Mouse (Mus musculus) ES-Bruce4 (cell line): ENCODE results near the gene Rhob.
"Not testable (repeated sequence)": the region's sequence is repeated elsewhere in the genome, so short reads cannot be mapped to it uniquely, and the experiment has no call there.

Source experiments
- CTCF ChIP-seq: IDR thresholded peaks from one replicate; pipeline ENCODE4 v1.8.1; 2011; ENCODE audit warnings: low read depth, low read length
- EP300 ChIP-seq: IDR thresholded peaks from 2 replicates; pipeline ENCODE4 v1.6.1; 2011; ENCODE audit warnings: low read depth, low read length; ENCODE audit not compliant: insufficient read depth
- POLR2A ChIP-seq: IDR thresholded peaks from one replicate; pipeline ENCODE4 v1.8.1; 2011; ENCODE audit warnings: low read length; ENCODE audit not compliant: insufficient read depth

- TF ChIP-seq CTCF, EP300, POLR2A: not testable (repeated sequence)
Measured at GRCm38 (mm10) chr12:8461575-8461974, 38.2 kb downstream of the Rhob start.
